Mouse (Mus musculus): ENCODE results near the gene Ncor2. TPM values are rescaled to one million over a fixed set of nuclear protein-coding genes. Genes with fewer than 3 reads are reported as not detected.

Ncor2 gene
- polyA plus RNA-seq, 1 experiment: 74.6 TPM

DNA sequence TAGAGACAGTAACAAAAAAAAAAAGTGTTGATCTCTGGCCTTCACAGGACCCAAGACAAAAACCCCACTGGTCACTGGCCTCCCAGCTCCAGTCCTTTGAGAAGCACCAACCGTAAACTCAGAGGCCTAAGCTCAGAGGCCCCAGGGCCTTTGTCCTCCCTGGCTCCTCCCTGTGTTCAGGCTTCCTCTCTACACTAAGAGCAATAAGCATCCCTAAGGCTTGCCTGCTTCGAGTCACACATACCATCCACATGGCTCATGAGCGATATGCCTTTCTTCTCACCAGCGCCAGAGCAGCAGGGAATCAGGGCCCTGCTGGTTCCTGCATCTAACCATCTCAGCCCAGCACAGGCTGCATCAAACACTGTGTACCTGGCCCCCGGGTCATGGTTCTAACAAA is 133.8 kb downstream of the Ncor2 start:
- H3K4me1 ChIP-seq (ENCODE audit: control insufficient read depth, insufficient read depth, low read length): peaks cover 2% of the 10 kb centered on the region; the same call in 1 of the 2 replicates
- no peak overlapping the region for H3K4me3 ChIP-seq (ENCODE audit: insufficient read depth, low read length)
- H3K27ac ChIP-seq (ENCODE audit: insufficient read depth, low read length): no peak overlapping the region
- TF ChIP-seq POLR2A (IDR thresholded peaks at IDR 0.05; ENCODE audit: extremely low read depth, insufficient read depth, low read length): no peak
- TF ChIP-seq CTCF (IDR thresholded peaks at IDR 0.05; ENCODE audit: extremely low read depth, insufficient read depth, low read length): no peak

DNA sequence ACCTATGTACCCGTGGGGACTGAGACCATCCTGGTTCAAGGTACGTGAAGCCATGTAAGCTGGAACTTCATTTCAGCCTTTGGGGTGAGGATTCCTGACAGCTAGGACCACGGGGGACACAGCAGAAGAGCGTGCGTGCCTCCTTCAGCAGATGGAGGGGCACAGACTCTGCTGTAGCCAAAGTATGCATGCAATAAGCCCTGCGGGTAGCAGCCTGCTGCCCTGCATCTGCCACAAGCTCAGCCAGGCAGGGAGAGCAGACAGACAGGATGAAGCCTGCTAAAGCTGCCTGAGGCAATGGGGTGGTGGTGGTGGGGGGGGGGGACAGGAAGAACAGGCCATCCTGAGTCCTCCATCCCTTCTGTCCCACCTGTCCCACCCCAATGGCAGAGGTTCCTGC is 135.6 kb downstream of the Ncor2 start:
- Histone ChIP-seq H3K27ac (ENCODE audit: insufficient read depth, low read length) (no peak overlapping the region), H3K4me3 (ENCODE audit: insufficient read depth, low read length) (no peak overlapping the region), H3K4me1 (ENCODE audit: control insufficient read depth, insufficient read depth, low read length) (peaks cover 2% of the 10 kb centered on the region; the same call in 1 of the 2 replicates)
- TF ChIP-seq CTCF (IDR thresholded peaks at IDR 0.05; ENCODE audit: extremely low read depth, insufficient read depth, low read length): no peak
- TF ChIP-seq POLR2A (IDR thresholded peaks at IDR 0.05; ENCODE audit: extremely low read depth, insufficient read depth, low read length): no peak

DNA sequence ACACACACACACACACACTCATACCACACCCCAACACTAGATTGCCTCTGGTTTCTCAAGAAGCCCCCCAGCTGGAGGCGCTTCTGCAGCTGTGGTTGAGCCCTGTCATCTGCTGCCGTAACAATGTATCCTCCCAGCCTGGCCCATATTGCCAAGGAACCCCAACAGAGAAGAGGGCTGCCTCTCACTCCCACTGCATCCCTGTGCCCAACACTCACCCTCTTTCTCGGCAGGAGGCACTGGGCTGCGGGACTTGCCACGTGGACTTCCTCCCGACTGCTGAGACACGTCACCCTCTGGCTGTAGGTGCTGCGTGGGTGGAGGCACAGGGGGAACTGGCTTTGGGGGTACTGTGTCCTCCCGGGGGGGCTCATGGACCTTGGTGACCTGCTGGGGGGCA is 137.4 kb downstream of the Ncor2 start:
- peaks cover 2% of the 10 kb centered on the region; the same call in 1 of the 2 replicates for H3K4me1 ChIP-seq (ENCODE audit: control insufficient read depth, insufficient read depth, low read length)
- H3K27ac ChIP-seq (ENCODE audit: insufficient read depth, low read length): no peak overlapping the region
- H3K4me3 ChIP-seq (ENCODE audit: insufficient read depth, low read length): no peak overlapping the region
- no peak for TF ChIP-seq POLR2A (IDR thresholded peaks at IDR 0.05; ENCODE audit: extremely low read depth, insufficient read depth, low read length)
- no peak for TF ChIP-seq CTCF (IDR thresholded peaks at IDR 0.05; ENCODE audit: extremely low read depth, insufficient read depth, low read length)

DNA sequence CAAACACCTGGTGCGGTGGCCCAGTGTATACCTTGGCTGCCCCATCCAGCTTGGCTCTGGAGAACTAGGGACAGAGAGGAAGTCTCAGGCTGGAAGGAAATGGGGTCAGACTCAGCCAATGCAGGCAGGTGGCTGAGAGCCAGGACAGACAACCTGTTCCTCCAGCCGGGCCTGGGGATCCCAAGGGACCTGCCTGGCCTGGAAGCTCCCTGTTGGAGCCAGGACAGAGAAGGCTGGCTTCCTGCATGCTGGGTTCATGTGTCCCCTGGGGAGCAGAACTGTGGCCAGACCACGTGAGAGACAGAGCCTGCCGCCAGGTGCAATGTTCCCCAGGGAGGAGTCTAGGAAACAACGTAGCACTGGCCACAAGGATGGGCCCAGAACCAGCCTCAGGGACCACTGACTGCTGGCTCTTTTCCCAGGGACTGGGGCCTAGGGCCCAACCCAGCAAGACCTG is 138.9 kb downstream of the Ncor2 start:
- Histone ChIP-seq H3K4me1 (ENCODE audit: control insufficient read depth, insufficient read depth, low read length) (peaks cover 4% of the 10 kb centered on the region), H3K27ac (ENCODE audit: insufficient read depth, low read length) (no peak overlapping the region), H3K4me3 (ENCODE audit: insufficient read depth, low read length) (no peak overlapping the region)
- TF ChIP-seq POLR2A (IDR thresholded peaks at IDR 0.05; ENCODE audit: extremely low read depth, insufficient read depth, low read length): no peak
- TF ChIP-seq CTCF (IDR thresholded peaks at IDR 0.05; ENCODE audit: extremely low read depth, insufficient read depth, low read length): no peak

DNA sequence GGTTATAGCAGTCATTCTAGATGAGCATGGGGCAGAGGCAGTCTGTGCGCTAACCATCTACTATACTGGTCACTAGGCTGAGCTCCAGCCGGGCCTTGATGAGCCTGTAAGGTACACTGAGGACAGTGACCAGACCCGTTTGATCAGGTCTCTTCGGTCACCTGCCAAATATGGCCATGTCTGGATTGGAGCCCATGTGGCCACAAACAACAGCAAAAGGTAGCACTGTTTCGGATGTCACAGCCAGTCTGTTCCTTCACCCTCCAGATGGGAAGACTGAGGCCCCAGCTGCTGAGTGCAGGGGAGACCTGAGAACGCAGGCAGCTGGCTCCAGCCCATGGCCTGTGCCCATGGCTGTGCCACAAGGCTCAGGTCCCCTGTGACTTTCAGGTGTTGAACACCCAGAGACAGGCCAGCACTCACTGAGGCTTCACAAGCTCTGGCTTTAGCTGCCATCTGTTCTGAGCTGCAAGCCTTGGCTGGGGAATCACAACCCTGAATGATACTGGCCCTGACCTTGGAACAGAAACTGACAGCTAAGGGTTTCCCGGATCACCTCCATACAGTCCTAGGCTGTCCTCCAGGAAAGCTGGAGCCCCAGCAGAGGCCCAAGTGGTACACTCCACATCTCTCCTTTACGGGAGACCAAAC is 139.5 kb downstream of the Ncor2 start:
- TF ChIP-seq CTCF (IDR thresholded peaks at IDR 0.05; ENCODE audit: extremely low read depth, insufficient read depth, low read length) (no peak), POLR2A (IDR thresholded peaks at IDR 0.05; ENCODE audit: extremely low read depth, insufficient read depth, low read length) (no peak)
- H3K27ac ChIP-seq (ENCODE audit: insufficient read depth, low read length): no peak overlapping the region
- H3K4me3 ChIP-seq (ENCODE audit: insufficient read depth, low read length): no peak overlapping the region

DNA sequence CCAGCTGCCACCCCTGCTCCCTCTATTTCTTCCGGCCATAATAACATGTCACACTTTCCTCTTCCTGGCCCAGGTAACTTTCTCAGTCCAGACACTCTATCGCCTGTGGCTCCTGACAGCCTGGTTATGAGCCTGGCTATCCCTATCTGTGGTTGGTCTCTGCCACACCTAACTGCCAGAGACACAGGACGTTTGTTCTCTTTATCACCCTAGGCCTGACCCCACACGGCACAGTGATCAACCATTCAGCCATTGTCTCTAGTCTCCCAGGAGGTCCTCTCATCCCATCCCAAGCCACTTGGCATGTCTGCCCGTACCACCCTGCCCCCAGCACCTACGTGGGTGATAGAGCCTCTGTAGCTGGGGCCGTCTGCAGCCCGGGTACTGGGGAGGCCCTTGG is 142.5 kb downstream of the Ncor2 start:
- TF ChIP-seq POLR2A (IDR thresholded peaks at IDR 0.05; ENCODE audit: extremely low read depth, insufficient read depth, low read length) (no peak), CTCF (IDR thresholded peaks at IDR 0.05; ENCODE audit: extremely low read depth, insufficient read depth, low read length) (no peak)
- Histone ChIP-seq H3K4me1 (ENCODE audit: control insufficient read depth, insufficient read depth, low read length) (peaks cover 4% of the 10 kb centered on the region), H3K27ac (ENCODE audit: insufficient read depth, low read length) (no peak overlapping the region), H3K4me3 (ENCODE audit: insufficient read depth, low read length) (no peak overlapping the region)

More for the DNA sequence above, 139.5 kb downstream of the Ncor2 start:
- H3K4me1 ChIP-seq (ENCODE audit: control insufficient read depth, insufficient read depth, low read length): peaks cover 4% of the 10 kb centered on the region

DNA sequence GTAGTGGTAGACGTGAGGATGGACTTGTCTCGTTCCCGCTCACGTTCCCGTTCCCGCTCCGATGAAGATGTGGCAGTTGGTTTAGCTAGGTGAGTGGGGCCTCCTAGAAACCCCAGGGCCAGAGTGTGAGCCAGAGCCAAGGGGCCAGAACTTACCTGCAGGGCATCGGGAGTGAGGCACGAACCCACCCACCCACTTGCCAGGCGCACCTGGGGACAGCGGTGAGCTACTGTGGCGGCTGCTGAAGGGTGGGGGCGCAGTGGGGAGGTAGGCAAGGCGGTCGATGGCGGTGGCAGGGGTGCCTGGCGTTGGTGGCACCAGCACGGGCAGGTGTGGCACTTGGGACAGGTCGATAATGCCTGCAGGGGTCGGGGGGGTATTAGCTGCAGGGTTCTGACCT is 150.1 kb downstream of the Ncor2 start:
- H3K4me3 ChIP-seq (ENCODE audit: insufficient read depth, low read length): no peak overlapping the region
- H3K4me1 ChIP-seq (ENCODE audit: control insufficient read depth, insufficient read depth, low read length): no peaks in the 10 kb centered on the region
- H3K27ac ChIP-seq (ENCODE audit: insufficient read depth, low read length): no peak overlapping the region
- TF ChIP-seq POLR2A (IDR thresholded peaks at IDR 0.05; ENCODE audit: extremely low read depth, insufficient read depth, low read length) (no peak), CTCF (IDR thresholded peaks at IDR 0.05; ENCODE audit: extremely low read depth, insufficient read depth, low read length) (no peak)

DNA sequence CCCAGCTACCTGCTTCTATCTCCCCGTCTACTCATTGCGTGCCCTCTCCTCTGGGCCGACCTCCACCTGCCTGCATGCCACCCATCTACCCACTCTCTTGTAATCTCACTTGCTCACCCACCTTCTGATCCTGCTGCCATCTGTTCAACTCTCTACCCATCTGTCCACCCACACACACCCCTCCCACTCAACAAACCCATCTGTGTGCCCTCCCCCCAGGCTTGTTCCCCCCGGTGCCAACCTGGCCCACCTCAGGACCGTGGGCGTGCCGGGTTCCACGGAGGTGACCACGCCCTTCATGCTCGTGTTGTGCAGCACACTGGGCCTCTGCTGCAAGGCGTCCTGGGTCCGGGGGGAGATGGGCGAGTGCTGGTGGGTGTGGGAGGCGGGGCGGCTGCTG is 150.6 kb downstream of the Ncor2 start:
- Histone ChIP-seq H3K27ac (ENCODE audit: insufficient read depth, low read length) (no peak overlapping the region), H3K4me1 (ENCODE audit: control insufficient read depth, insufficient read depth, low read length) (no peaks in the 10 kb centered on the region), H3K4me3 (ENCODE audit: insufficient read depth, low read length) (no peak overlapping the region)
- TF ChIP-seq CTCF (IDR thresholded peaks at IDR 0.05; ENCODE audit: extremely low read depth, insufficient read depth, low read length): no peak
- no peak for TF ChIP-seq POLR2A (IDR thresholded peaks at IDR 0.05; ENCODE audit: extremely low read depth, insufficient read depth, low read length)

DNA sequence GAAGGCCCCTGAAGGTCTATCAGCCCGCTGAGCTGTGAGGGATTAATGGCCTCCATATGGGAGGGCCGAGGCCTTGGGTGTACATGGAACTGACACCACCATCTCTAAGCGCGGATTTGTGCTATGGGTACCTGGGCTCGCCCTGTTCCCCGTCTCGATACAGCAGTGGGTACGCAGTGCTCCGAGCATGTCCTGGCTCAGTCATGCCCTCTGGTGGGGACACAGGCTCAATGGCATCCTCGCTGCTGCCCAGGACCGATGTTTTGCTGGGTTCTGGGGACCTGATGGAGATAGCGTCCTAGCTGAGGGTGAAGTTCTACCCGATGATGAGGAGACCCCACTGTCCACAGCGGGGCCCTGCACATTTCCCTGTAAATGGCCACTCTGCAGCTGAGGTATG is 155.0 kb downstream of the Ncor2 start:
- TF ChIP-seq POLR2A (IDR thresholded peaks at IDR 0.05; ENCODE audit: extremely low read depth, insufficient read depth, low read length): no peak
- TF ChIP-seq CTCF (IDR thresholded peaks at IDR 0.05; ENCODE audit: extremely low read depth, insufficient read depth, low read length): peak; percentile 61
- Histone ChIP-seq H3K27ac (ENCODE audit: insufficient read depth, low read length) (no peak overlapping the region), H3K4me3 (ENCODE audit: insufficient read depth, low read length) (no peak overlapping the region), H3K4me1 (ENCODE audit: control insufficient read depth, insufficient read depth, low read length) (no peaks in the 10 kb centered on the region)

DNA sequence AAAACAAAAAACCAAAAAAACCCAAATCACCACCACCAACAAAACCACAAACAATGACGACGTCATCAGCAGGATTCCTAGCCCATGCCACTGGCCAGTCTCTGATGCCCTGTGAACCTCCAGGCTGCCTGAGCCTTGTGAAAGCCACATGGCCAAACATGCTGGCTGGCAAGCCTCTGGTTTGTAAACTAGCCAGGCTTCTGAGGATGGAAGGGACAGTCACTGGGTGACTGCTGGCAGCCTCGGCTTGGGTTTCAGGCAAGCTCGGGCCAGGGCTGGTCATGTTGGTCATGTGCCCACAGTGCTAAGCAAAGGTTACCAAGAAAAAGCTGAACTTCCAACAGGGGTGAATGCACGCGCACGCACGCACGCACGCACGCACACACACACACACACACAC is 157.7 kb downstream of the Ncor2 start:
- H3K4me3 ChIP-seq (ENCODE audit: insufficient read depth, low read length): no peak overlapping the region
- no peak overlapping the region for H3K27ac ChIP-seq (ENCODE audit: insufficient read depth, low read length)

More for the DNA sequence above, 157.7 kb downstream of the Ncor2 start:
- TF ChIP-seq POLR2A (IDR thresholded peaks at IDR 0.05; ENCODE audit: extremely low read depth, insufficient read depth, low read length) (no peak), CTCF (IDR thresholded peaks at IDR 0.05; ENCODE audit: extremely low read depth, insufficient read depth, low read length) (no peak)
- H3K4me1 ChIP-seq (ENCODE audit: control insufficient read depth, insufficient read depth, low read length): no peaks in the 10 kb centered on the region

All from cortical plate, adult 2 months (tissue).